Mouse (Mus musculus) stomach, embryonic 16.5 days (tissue): ENCODE results near the gene Cers1. TPM values are rescaled to one million over a fixed set of nuclear protein-coding genes. Genes with fewer than 3 reads are reported as not detected.

Experiments
- ATAC-seq: fragments of 200-750 bp; cut with Nextera tagmentation; 2 replicates; pipeline ENCODE4 v1.8.0; 2017; ENCODE audit warnings: moderate number of reproducible peaks, moderate TSS enrichment; ENCODE audit not compliant: insufficient read depth, low FRiP score
- H3K27ac ChIP-seq: fragments of 300-500 bp; sonication (generic); 2 replicates; pipeline ENCODE4 v1.5.1; 2014; ENCODE audit warnings: low read length
- H3K27me3 ChIP-seq: fragments of 300-500 bp; sonication (generic); 2 replicates; pipeline ENCODE4 v1.6.1; 2014; ENCODE audit warnings: low read length, control low read depth, mixed read lengths; ENCODE audit not compliant: control insufficient read depth, insufficient read depth
- H3K36me3 ChIP-seq: fragments of 300-500 bp; sonication (generic); 2 replicates; pipeline ENCODE4 v1.6.1; 2014; ENCODE audit warnings: low read length; ENCODE audit not compliant: control insufficient read depth, insufficient read depth
- H3K4me1 ChIP-seq: fragments of 300-500 bp; sonication (generic); 2 replicates; pipeline ENCODE4 v1.6.1; 2014; ENCODE audit warnings: low read length, control low read depth, mixed read lengths; ENCODE audit not compliant: control insufficient read depth, insufficient read depth
- H3K4me2 ChIP-seq: fragments of 300-500 bp; sonication (generic); 2 replicates; pipeline ENCODE4 v1.6.1; 2014; ENCODE audit warnings: low read depth, low read length, mixed read lengths
- H3K4me3 ChIP-seq: fragments of 300-500 bp; sonication (generic); replicated peaks from 2 replicates; pipeline ENCODE4 v1.5.1; 2014; ENCODE audit warnings: mild to moderate bottlenecking, low read length
- H3K9ac ChIP-seq: fragments of 300-500 bp; sonication (generic); 2 replicates; pipeline ENCODE4 v1.6.1; 2014; ENCODE audit warnings: low read length
- H3K9me3 ChIP-seq: fragments of 300-500 bp; sonication (generic); replicated peaks from 2 replicates; pipeline ENCODE4 v1.6.1; 2016; ENCODE audit warnings: low read length, control low read depth; ENCODE audit not compliant: control insufficient read depth
- WGBS: fragments of 180-500 bp; shearing (Covaris S2); extraction: QIAGEN DNeasy Blood & Tissue Kit; methylation state at CpG from one replicate; pipeline ENCODE4 v1.1.7; 2014; 5-methylcytosine and 5-hydroxymethylcytosine counted together
- polyA plus RNA-seq: library from polyadenylated mRNA; unstranded; fragments of >200 nt; fragmentation: Nextera tagmentation; extraction: Ambion mirVana; gene quantifications from 2 replicates; pipeline ENCODE4 v1.2.1, GENCODE M21; 2015

Gene Cers1
- polyA plus RNA-seq, 1 experiment from 2014 or later, result 3.8 TPM

DNA sequence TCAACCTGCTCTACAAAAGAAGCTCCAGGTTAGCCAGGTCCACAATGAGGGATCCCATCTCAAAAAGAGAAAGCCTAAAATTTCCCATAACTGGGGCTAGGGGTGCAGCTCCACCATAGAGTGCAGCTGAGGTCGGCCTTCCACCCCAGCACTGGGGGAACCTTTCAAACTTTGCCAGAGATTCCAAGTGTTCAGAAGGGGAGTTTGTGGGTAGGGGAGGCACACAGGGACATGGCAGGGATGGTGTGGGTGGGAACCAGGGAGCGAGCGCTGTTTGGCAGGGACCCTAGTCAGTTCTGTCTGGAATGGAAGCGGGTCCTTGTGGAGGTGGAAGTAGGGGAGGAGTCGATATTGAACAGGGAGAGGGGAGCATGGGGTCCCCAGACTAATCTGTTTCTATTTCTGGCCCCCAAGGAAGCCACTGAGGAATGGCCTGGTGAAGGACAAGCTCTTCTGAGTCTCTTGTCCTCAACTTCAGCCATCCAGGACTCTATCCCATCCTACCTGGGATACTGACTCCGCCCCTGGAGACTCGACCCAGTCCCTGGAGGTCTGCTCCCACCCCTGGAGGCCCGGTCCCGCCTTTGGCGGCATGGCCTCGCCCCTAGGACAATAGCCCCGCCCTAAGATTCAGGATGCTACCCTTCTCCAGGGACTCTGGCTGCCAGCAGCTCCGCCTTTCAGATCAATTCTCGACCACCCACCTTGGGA lies 13.7 kb downstream of the Cers1 start, which contains the start of gene Gdf1:
Gene Gdf1 (plus strand): TSS at position 694 of the 711 bp plus-strand sequence.
- Histone ChIP-seq H3K27ac (no peak within 1 kb of the TSS), H3K4me2 (0 out of 2 replicates have a peak within 1 kb of the TSS, but pooled peaks have one; percentile 0), H3K9ac (peak within 1 kb of the TSS; percentile 38), H3K4me3 (no peak within 1 kb of the TSS; the same call in 1 of the 2 replicates), H3K36me3 (peaks cover 20% of the 10 kb centered on the region), H3K27me3 (no peaks in the 10 kb centered on the region), H3K4me1 (peaks cover 12% of the 10 kb centered on the region; the same call in 1 of the 2 replicates), H3K9me3 (no peaks in the 10 kb centered on the region)
- WGBS, result 34% methylated on average over 14 of the region's 14 CpGs
- no peak for ATAC-seq

DNA sequence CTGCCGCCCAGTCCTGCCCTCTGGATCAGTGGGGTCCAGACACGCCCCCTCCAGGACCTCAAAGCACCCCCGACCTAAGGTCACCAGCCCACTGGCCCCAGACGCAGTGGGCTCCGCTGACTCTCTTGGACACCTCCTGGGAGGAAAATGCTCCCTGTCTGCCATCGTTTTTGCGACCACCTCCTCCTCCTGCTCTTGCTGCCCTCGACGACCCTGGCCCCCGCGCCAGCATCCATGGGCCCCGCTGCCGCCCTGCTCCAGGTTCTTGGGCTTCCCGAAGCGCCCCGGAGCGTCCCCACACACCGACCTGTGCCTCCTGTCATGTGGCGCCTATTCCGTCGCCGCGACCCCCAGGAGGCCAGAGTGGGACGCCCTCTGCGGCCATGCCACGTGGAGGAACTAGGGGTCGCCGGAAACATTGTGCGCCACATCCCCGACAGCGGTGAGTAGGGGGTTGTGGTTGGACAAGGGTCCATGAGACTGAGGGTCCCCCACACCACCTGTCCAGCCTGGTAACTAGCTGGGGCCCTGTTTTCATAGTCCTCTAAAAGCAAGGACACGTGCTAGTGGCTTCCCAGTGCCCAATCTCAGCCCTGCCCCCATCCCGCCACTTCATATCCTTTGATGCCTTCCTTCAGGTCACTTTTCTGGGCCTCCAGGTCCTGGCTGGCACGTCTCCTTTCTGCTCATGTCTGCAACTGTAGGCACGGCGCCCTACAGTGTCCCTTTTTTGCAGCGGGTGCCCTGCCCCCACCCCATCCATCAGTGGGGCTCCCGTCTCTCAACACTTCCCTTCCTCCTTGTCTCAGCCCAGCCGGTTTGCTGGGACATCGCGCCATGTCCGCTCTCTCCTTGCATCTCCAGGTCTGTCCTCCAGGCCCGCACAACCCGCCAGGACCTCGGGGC lies 14.5 kb downstream of the Cers1 start:
- 0 out of 2 replicates have a peak, but pooled peaks have one; percentile 3 for ATAC-seq

GRCm38 (mm10) chr8:70330741-70331364 lies 15.3 kb downstream of the Cers1 start:
- peaks cover 29% of the 10 kb centered on the region for H3K36me3 ChIP-seq
- no peaks in the 10 kb centered on the region for H3K27me3 ChIP-seq
- peak overlapping the region; percentile 4; the same call in 1 of the 2 replicates for H3K9ac ChIP-seq
- H3K4me3 ChIP-seq, result no peak overlapping the region
- H3K27ac ChIP-seq, result no peak overlapping the region
- H3K4me1 ChIP-seq, result peaks cover 12% of the 10 kb centered on the region; the same call in 1 of the 2 replicates
- no peaks in the 10 kb centered on the region for H3K9me3 ChIP-seq
- 43% methylated on average over 53 of the region's 53 CpGs for WGBS
- peak; percentile 56 for ATAC-seq
- H3K4me2 ChIP-seq, result 0 out of 2 replicates have a peak overlapping the region, but pooled peaks have one; percentile 0

More for the DNA sequence above, 14.5 kb downstream of the Cers1 start:
- 17% methylated on average over 45 of the region's 45 CpGs for WGBS
- no peaks in the 10 kb centered on the region for H3K27me3 ChIP-seq
- H3K36me3 ChIP-seq, result peaks cover 24% of the 10 kb centered on the region
- H3K9ac ChIP-seq, result peak overlapping the region; percentile 38
- no peak overlapping the region for H3K27ac ChIP-seq
- H3K4me1 ChIP-seq, result peaks cover 12% of the 10 kb centered on the region; the same call in 1 of the 2 replicates
- H3K4me2 ChIP-seq, result 0 out of 2 replicates have a peak overlapping the region, but pooled peaks have one; percentile 0
- H3K4me3 ChIP-seq, result no peak overlapping the region; the same call in 1 of the 2 replicates
- no peaks in the 10 kb centered on the region for H3K9me3 ChIP-seq

DNA sequence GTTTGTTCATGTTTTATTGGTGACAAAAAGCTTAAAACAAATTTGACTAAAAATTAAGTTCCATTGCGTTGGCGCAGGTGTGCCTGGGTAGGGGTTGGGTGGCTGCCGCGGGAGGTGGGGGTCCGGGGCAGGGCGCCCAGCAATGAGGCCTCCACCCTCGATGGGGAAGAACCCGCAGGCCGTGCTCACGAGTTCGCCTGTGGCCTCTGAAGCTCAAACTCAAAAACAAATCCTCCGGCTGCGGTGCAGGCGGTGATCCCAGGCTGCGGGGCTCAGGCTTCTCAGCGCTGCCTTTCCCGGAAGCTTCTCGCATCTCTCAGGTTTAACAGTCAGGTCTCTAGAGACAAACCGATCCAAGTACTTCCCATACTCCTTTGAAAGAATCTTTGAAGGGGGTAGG lies 16.0 kb downstream of the Cers1 start:
- Histone ChIP-seq H3K36me3 (peaks cover 36% of the 10 kb centered on the region), H3K27me3 (no peaks in the 10 kb centered on the region), H3K4me3 (no peak overlapping the region), H3K4me1 (peaks cover 12% of the 10 kb centered on the region; the same call in 1 of the 2 replicates), H3K27ac (no peak overlapping the region), H3K9me3 (no peaks in the 10 kb centered on the region), H3K4me2 (no peak overlapping the region), H3K9ac (no peak overlapping the region)
- no peak for ATAC-seq
- 80% methylated on average over 19 of the region's 19 CpGs for WGBS

- no peaks in the 10 kb centered on the region for H3K9me3 ChIP-seq
- ATAC-seq, result peak; percentile 84
- H3K4me2 ChIP-seq, result no peak overlapping the region
- H3K27ac ChIP-seq, result no peak overlapping the region
- H3K4me3 ChIP-seq, result no peak overlapping the region
- H3K9ac ChIP-seq, result no peak overlapping the region
- H3K27me3 ChIP-seq, result no peaks in the 10 kb centered on the region
- 29% methylated on average over 41 of the region's 41 CpGs for WGBS
- peaks cover 39% of the 10 kb centered on the region for H3K36me3 ChIP-seq
- peaks cover 12% of the 10 kb centered on the region; the same call in 1 of the 2 replicates for H3K4me1 ChIP-seq
These were observed 16.7 kb downstream of the Cers1 start for GRCm38 (mm10) chr8:70332070-70332877.

GRCm38 (mm10) chr8:70332878-70333202 lies 17.3 kb downstream of the Cers1 start:
- H3K36me3 ChIP-seq, result peaks cover 41% of the 10 kb centered on the region
- peaks cover 12% of the 10 kb centered on the region; the same call in 1 of the 2 replicates for H3K4me1 ChIP-seq
- H3K27me3 ChIP-seq, result no peaks in the 10 kb centered on the region
- no peak overlapping the region for H3K4me3 ChIP-seq
- no peak overlapping the region for H3K4me2 ChIP-seq
- no peak for ATAC-seq
- WGBS, result 96% methylated on average over 6 of the region's 6 CpGs
- H3K9me3 ChIP-seq, result no peaks in the 10 kb centered on the region
- H3K9ac ChIP-seq, result no peak overlapping the region
- H3K27ac ChIP-seq, result no peak overlapping the region

GRCm38 (mm10) chr8:70338931-70339330 lies 23.4 kb downstream of the Cers1 start:
- H3K9me3 ChIP-seq, result no peaks in the 10 kb centered on the region
- no peak overlapping the region for H3K9ac ChIP-seq
- H3K4me2 ChIP-seq, result no peak overlapping the region
- WGBS, result 89% methylated on average over 7 of the region's 7 CpGs
- H3K27ac ChIP-seq, result no peak overlapping the region
- H3K27me3 ChIP-seq, result no peaks in the 10 kb centered on the region
- H3K4me1 ChIP-seq, result no peaks in the 10 kb centered on the region
- ATAC-seq, result no peak
- H3K4me3 ChIP-seq, result no peak overlapping the region
- peaks cover 52% of the 10 kb centered on the region; the same call in 1 of the 2 replicates for H3K36me3 ChIP-seq

- 88% methylated on average over 7 of the region's 7 CpGs for WGBS
- H3K36me3 ChIP-seq, result peaks cover 43% of the 10 kb centered on the region; the same call in 1 of the 2 replicates
These were observed 25.1 kb downstream of the Cers1 start for GRCm38 (mm10) chr8:70340659-70341058.

More at GRCm38 (mm10) chr8:70340659-70341058, 25.1 kb downstream of the Cers1 start:
- Histone ChIP-seq H3K27ac (no peak overlapping the region), H3K4me2 (no peak overlapping the region), H3K9ac (no peak overlapping the region), H3K4me1 (no peaks in the 10 kb centered on the region), H3K4me3 (no peak overlapping the region), H3K9me3 (no peaks in the 10 kb centered on the region), H3K27me3 (no peaks in the 10 kb centered on the region)
- no peak for ATAC-seq
